Mouse (Mus musculus) spleen, adult 2 months (tissue): ENCODE measurements around the gene Cacng2. TPM values are rescaled to one million over a fixed set of nuclear protein-coding genes. Genes with fewer than 3 reads are reported as not detected.

Experiments
- DNase-seq, 2 experiments: peaks; one replicate each; pipeline versions ENCODE4 v3.0.0 to v3.0.0-alpha.2; 2012 to 2021; ENCODE audit warnings: low spot score in 2 of 2, low read depth in 1 of 2
- H3K27ac ChIP-seq: fragments of 200-500 bp; 2 replicates; pipeline ENCODE4 v1.5.1; 2012; ENCODE audit warnings: low read length, inconsistent platforms; ENCODE audit not compliant: insufficient read depth
- H3K27me3 ChIP-seq: fragments of 200-500 bp; 2 replicates; pipeline ENCODE4 v1.6.1; 2012; ENCODE audit warnings: mild to moderate bottlenecking, moderate library complexity, low read length, inconsistent platforms; ENCODE audit not compliant: control insufficient read depth, insufficient read depth
- H3K36me3 ChIP-seq: fragments of 200-500 bp; 2 replicates; pipeline ENCODE4 v1.6.1; 2012; ENCODE audit warnings: mild to moderate bottlenecking, low read length, inconsistent platforms; ENCODE audit not compliant: control insufficient read depth, insufficient read depth
- H3K4me1 ChIP-seq: fragments of 200-500 bp; 2 replicates; pipeline ENCODE4 v1.6.1; 2011; ENCODE audit warnings: inconsistent platforms; ENCODE audit not compliant: control insufficient read depth, insufficient read depth, insufficient read length
- H3K4me3 ChIP-seq: fragments of 200-500 bp; 2 replicates; pipeline ENCODE4 v1.5.1; 2011; ENCODE audit warnings: mild to moderate bottlenecking, inconsistent platforms; ENCODE audit not compliant: insufficient read depth, insufficient read length; ENCODE audit errors: extremely low read depth
- CTCF ChIP-seq: fragments of 200-500 bp; IDR thresholded peaks from 2 replicates; pipeline ENCODE4 v1.5.1; 2011; ENCODE audit warnings: mild to moderate bottlenecking, inconsistent platforms; ENCODE audit not compliant: insufficient read depth, insufficient read length, insufficient replicate concordance; ENCODE audit errors: extremely low read depth
- POLR2A ChIP-seq: fragments of 200-500 bp; IDR thresholded peaks from 2 replicates; pipeline ENCODE4 v1.6.1; 2011; ENCODE audit warnings: low read depth, low read length, inconsistent platforms
- WGBS: fragments of 180-500 bp; shearing (Covaris S2); methylation state at CpG from one replicate; pipeline ENCODE4 v1.1.7; 2018; 5-methylcytosine and 5-hydroxymethylcytosine counted together
- polyA plus RNA-seq: library from polyadenylated mRNA; depleted of rRNA; stranded (reverse); fragments of >200 nt; gene quantifications from 2 replicates; pipeline ENCODE4 v1.2.3, GENCODE M21; 2012; rRNA removed

Gene Cacng2
- polyA plus RNA-seq: not detected in 2 replicates

DNA sequence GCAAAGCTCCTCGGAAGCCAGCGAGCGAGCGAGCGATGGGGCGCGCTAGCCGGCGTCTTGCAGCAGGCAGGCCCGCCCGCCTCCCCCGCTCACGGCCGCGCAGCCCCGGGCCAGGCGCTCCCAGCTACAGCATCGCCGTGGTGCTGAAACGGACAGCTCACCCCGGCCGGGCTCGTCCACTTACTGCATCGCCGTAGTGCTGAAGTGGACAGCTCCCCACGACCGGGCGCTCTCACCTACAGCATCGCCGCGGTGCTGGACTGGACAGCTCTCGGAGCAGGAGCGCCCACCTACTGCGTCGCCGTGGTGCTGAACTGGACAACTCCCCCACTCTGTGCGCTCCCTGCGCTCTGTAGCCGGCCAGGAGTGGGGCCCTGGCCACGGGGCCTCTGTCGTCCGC lies at the start of gene Cacng2:
Gene Cacng2 (minus strand): TSS at position 325 of the 400 bp plus-strand sequence.
- H3K4me3 ChIP-seq: no peak within 1 kb of the TSS
- H3K4me1 ChIP-seq: no peaks in the 10 kb centered on the region; the same call in 1 of the 2 replicates
- no peaks in the 10 kb centered on the region for H3K36me3 ChIP-seq
- H3K27me3 ChIP-seq: peaks cover 9% of the 10 kb centered on the region
- 4% methylated on average over 42 of the region's 42 CpGs for WGBS
- TF ChIP-seq CTCF (no peak), POLR2A (no peak)
- peak; percentile 65 to 84 for DNase-seq
- no peak within 1 kb of the TSS for H3K27ac ChIP-seq

DNA sequence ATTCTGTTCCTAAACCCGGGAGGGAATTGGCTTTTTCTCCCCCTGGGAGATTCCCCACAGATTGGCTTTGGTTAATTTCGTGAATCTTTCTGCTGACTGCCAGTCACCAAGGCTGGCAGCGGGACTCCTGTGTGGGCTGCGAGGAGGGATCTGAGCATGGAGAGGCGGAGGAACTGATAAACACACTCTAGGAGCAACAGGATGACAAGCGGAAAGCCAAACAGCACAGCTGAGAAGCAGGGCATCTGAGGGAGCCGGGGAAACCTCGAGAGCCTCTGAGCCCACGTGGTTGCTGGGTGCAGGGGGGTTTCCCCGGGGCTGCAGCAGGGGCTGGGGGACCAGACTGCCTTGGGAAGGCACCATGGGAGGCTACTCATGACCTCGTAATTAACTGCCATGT lies 49.7 kb upstream of the Cacng2 start:
- no peaks in the 10 kb centered on the region; the same call in 1 of the 2 replicates for H3K36me3 ChIP-seq
- peaks cover 30% of the 10 kb centered on the region for H3K4me1 ChIP-seq
- 80% methylated on average over 10 of the region's 11 CpGs for WGBS

DNA sequence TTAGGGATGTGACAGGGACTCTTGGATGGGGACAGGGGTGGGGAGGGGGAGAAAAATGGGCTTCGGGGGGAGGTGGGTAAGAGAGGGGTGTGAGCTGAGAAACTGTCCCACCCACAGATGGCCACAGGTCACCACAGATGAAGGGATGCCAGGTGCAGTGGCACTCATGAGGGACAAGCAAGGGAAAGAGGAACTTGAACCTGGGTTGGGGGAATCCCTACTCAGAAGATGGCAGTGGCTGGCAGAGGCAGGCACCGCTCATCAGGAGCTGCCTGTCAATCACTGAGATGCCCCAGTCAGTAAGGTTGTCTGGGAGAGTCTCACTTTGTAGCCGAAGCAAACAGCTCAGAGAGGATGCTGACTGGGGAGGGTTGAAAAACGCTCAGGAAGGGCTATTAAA lies 45.5 kb upstream of the Cacng2 start:
- TF ChIP-seq CTCF (no peak), POLR2A (no peak)
- Histone ChIP-seq H3K27ac (peak overlapping the region; percentile 26; the same call in 1 of the 2 replicates), H3K4me1 (peaks cover 16% of the 10 kb centered on the region), H3K27me3 (no peaks in the 10 kb centered on the region), H3K36me3 (no peaks in the 10 kb centered on the region; the same call in 1 of the 2 replicates), H3K4me3 (no peak overlapping the region)
- WGBS: 27% methylated on average over 4 of the region's 4 CpGs
- DNase-seq: peak; percentile 63 to 73

More for the DNA sequence above, 49.7 kb upstream of the Cacng2 start:
- Histone ChIP-seq H3K27ac (no peak overlapping the region), H3K27me3 (no peaks in the 10 kb centered on the region), H3K4me3 (no peak overlapping the region)
- DNase-seq: no peak
- TF ChIP-seq POLR2A: no peak
- no peak for TF ChIP-seq CTCF

DNA sequence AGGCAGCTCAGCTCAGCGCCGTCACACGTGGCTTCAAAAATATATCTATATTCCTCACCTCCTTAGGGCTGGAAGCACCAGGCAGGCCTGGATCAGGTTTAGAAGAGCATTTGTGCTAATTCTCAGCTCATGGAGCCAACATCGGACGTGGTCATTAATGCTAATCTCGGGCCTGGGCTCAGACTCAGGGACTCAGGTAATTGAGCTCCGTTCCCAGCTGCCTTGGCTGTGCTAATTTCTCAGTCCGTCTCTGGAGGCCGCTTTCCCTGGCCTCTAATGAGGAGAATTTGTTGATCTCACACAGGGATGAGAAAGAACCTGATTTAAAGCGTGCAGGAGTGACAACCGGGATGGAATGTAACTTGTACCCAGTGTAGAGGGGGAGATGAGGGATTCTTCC lies 44.6 kb upstream of the Cacng2 start:
- Histone ChIP-seq H3K27ac (no peak overlapping the region), H3K4me1 (peaks cover 15% of the 10 kb centered on the region), H3K36me3 (no peaks in the 10 kb centered on the region; the same call in 1 of the 2 replicates), H3K27me3 (no peaks in the 10 kb centered on the region), H3K4me3 (no peak overlapping the region)
- no peak for TF ChIP-seq CTCF
- TF ChIP-seq POLR2A: no peak
- 89% methylated on average over 11 of the region's 11 CpGs for WGBS
- no peak for DNase-seq

DNA sequence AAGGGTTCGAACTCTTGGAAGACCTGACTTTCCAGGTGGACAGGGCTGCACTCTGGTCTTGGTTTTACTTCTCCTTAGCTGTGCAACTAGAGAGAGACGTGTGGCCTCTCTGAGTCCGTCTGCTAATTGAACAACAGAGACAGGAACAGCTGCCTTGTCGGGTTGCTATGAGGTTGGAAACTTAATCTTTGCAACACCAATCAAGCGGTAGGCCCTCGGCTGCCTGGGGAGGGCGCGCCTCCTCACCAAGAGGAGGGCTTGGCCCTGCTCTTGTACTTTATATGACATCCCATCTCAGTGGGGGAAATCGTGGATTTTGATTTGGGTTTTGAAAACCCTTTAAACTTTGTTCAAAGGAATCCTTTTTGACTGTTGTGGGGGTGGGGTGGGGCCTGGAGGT lies 42.1 kb upstream of the Cacng2 start:
- peak in 1 of 2 experiments; percentile 50 for DNase-seq
- H3K36me3 ChIP-seq: no peaks in the 10 kb centered on the region; the same call in 1 of the 2 replicates
- TF ChIP-seq CTCF (no peak), POLR2A (no peak)
- peaks cover 15% of the 10 kb centered on the region for H3K4me1 ChIP-seq
- H3K4me3 ChIP-seq: no peak overlapping the region
- 44% methylated on average over 9 of the region's 9 CpGs for WGBS
- H3K27me3 ChIP-seq: no peaks in the 10 kb centered on the region
- H3K27ac ChIP-seq: peak overlapping the region; percentile 47

DNA sequence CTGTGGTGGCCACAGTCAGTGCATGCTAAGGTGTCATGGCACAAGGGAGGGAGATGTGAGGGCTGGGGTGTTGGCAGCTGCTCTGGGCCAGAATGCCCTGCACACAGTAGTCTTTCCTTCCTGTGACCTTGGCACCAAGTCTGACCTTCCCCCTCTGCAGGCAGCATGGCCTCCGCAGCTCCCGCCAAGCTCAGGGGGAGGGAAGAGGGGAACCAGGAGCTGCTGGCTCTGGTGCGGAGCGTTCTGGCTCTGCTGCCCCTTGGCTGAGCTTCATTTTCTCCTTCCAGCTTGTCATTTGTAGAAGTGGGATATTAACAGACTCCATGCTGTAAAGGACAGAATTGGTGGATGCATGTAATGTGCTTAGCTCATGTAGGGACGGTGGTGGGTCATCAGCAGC lies 38.5 kb upstream of the Cacng2 start:
- WGBS: 91% methylated on average over 5 of the region's 5 CpGs
- Histone ChIP-seq H3K27ac (no peak overlapping the region), H3K4me1 (no peaks in the 10 kb centered on the region; the same call in 1 of the 2 replicates), H3K4me3 (no peak overlapping the region), H3K36me3 (no peaks in the 10 kb centered on the region; the same call in 1 of the 2 replicates), H3K27me3 (no peaks in the 10 kb centered on the region)
- DNase-seq: no peak
- TF ChIP-seq POLR2A (no peak), CTCF (no peak)

DNA sequence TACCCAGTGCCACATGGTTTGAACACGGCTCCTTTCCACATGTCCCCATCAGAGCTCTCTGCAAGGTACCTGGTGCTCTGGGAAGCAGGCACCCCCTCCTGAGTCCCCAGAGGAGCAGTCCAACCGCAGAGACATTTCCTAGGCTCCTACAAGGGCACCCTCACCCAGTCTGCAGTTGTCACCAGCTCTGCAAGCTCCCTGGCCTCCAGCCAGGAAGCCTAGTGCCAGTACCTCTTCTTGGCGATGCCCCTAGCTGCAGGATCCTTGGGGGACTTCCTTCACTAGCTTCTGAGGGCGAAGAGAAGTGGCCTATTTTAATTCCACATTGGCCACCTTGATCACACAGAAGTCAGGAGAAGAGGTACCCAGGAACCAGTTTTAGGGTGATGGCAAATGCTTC lies 38.0 kb upstream of the Cacng2 start:
- no peaks in the 10 kb centered on the region for H3K36me3 ChIP-seq

More for the DNA sequence above, 38.0 kb upstream of the Cacng2 start:
- DNase-seq: no peak
- no peaks in the 10 kb centered on the region; the same call in 1 of the 2 replicates for H3K4me1 ChIP-seq
- no peak overlapping the region for H3K4me3 ChIP-seq
- H3K27ac ChIP-seq: no peak overlapping the region
- no peak for TF ChIP-seq CTCF
- TF ChIP-seq POLR2A: no peak
- 52% methylated on average over 4 of the region's 4 CpGs for WGBS
- H3K27me3 ChIP-seq: no peaks in the 10 kb centered on the region
